Mouse (Mus musculus): Measurements from ENCODE around the gene Spata9.

The Spata9 gene

DNA sequence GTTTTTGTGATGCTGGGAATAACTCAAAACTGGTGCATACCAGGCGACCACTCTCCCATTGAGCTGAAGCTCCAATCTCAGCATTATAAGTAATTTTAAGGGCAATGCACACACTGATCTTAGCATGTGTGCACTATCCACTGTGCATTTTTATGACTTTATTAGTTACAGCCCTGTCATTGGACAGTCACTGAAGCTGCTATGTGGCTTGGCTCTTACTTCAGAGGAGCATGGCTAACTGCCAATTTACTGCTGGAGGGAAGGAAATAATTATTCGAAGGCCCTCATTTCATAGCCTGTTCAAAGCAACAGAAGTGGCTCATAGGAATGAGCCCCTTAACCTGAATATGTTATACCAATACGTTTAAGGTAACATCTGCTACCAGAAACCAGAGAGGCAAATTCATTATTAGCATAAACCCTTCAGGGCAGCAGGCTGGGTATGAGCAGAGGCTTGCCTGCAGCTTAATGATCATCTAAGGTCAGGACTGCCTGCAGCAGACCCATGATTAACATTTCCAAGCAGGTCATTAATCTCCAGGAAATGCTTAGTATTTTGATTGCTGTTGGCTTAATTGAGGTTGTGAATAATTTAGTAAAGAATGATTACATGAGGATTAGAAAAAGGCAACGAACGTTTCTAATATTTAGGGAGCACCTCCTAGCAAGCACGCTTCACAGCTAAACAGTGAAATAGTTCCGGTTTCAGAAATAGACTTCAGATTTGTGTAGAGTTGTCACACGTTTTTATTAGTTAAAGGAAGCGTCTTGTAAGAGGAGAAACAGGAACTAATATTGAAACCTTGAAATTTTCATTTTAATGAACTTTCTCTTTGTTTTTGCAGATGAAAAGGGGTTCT lies 25.4 kb downstream of the Spata9 start:
- DNase-seq (ENCODE audit: low spot score in 2 of 2) = no peak

DNA sequence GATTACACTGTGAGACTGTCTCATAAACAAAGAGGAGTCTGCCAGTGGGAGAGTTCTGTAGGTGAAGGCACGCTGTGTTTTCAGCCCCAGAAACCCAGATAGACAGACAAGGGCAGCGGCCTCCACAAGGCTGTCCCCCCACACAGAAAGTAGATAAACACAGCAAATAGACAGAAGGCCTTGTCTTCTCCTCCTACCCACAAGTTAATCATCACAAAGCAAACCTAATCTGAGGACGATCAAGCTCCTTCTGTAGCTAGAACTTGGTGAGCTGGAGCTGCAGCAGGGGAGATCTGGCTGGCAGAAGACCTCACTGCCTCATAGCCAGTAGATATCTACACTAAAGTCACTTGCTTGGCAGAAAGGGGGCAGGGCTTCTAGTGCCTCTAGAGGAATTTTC lies 36.3 kb downstream of the Spata9 start:
- no peak for DNase-seq (ENCODE audit: low spot score in 2 of 2)

- DNase-seq (ENCODE audit: low spot score in 2 of 2) = no peak
These were observed 47.6 kb downstream of the Spata9 start for GRCm38 (mm10) chr13:76014511-76014910.

DNA sequence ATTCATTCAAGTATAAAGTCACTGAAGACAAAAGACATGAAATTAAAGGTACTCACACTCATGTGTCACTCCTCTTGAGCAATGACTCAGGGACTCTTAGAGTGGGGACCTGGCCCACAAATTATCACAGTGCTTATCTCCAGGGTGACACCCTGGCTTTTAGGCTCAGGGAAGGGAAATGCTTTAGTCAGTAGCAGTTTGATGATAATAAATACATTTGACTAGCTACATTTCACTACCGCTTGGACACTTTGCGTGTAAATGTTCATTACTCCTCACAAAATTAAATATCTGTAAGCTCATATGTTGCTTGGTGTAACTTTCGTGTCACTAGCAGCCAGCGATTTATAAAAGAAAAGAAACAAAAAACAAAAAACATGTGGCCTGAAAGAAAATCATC lies 50.5 kb downstream of the Spata9 start:
- peak in 1 of 2 experiments; percentile 8 for DNase-seq (ENCODE audit: low spot score in 2 of 2)

- DNase-seq (ENCODE audit: low spot score in 2 of 2) = peak; percentile 95 to 97
These were observed 51.3 kb downstream of the Spata9 start, which contains the start of gene Rfesd for GRCm38 (mm10) chr13:76017974-76018843. Gene Rfesd (minus strand): TSS chr13:76018719.

- DNase-seq (ENCODE audit: low spot score in 2 of 2) = no peak
These were observed 52.0 kb downstream of the Spata9 start for GRCm38 (mm10) chr13:76018844-76019400.

DNA sequence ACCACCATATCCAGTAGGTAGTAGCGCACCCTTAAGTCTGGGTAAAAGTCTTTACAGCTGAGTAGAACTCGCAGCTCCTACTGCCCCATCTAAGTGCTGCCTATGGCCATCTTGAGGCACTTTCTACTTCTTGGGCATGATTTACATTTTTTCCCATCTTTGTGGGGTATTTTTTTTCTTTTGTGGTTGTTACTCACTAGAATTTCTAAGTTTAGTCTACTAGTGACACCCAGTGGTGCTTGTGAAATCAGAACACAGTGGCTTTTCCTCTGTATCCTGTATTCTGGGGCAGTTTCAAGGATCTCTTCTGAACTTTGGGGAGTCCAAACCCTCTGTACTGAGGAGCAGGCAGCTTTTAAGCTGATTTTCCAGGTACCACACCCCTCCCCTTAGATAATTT lies 54.8 kb downstream of the Spata9 start:
- DNase-seq (ENCODE audit: low spot score in 2 of 2) = peak in 1 of 2 experiments; percentile 30

DNA sequence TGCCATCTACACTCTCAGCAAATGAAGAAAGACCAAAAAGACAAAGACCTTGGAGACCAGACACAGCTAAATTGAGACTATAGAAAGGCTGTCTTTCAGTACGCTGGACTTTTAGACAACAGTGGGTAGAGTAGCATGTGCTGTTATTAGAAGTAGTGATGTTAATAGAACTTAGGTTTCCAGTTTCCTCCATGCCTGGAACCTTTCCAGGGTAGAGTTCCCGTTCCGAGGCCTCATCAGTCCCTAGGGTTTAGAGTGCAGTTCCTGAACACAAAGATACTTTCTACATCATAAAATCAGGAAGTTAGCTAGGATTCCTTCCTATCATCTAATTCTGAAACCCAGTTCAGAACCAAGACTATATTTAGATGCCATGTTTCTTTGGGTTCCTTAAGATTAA lies 57.6 kb downstream of the Spata9 start:
- no peak for DNase-seq (ENCODE audit: low spot score in 2 of 2)

DNA sequence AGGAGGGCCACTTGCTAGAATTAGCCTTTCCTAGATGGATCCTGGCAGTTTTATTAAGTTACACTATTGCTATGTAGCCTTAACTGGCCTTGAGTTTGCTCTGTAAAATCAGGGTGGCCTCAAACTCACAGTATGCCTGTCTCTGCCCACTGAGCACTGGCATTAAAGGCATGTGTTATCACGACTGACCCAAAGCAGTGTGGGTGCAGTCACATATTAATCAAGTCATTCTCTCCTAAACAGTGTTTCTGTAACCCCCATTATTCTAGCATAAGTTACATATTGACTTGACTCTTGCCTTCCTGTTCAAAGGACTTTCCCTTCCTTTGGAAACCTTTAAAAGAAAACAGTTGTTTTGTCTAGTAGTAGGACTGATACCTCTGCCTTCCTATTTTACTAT lies 75.5 kb downstream of the Spata9 start:
- no peak for DNase-seq (ENCODE audit: low spot score in 2 of 2)

GRCm38 (mm10) chr13:76044971-76045370 lies 78.0 kb downstream of the Spata9 start:
- no peak for DNase-seq (ENCODE audit: low spot score in 2 of 2)

All from frontal cortex, postnatal 36 days (tissue).